Mouse (Mus musculus): ENCODE results near the gene Efna3. TPM values are rescaled to one million over a fixed set of nuclear protein-coding genes. Genes with fewer than 3 reads are reported as not detected.

Gene Efna3
- total RNA-seq, 2 experiments from 2014 or later: not detected

GRCm38 (mm10) chr3:89318971-89319590, 3.7 kb downstream of the Efna3 start:
- ATAC-seq (replicated peaks; ENCODE audit: poor library complexity, severe bottlenecking): no peak

- no peak for ATAC-seq (replicated peaks; ENCODE audit: poor library complexity, severe bottlenecking)
Measured at GRCm38 (mm10) chr3:89318316-89318715, 4.4 kb downstream of the Efna3 start.

- no peak for ATAC-seq (replicated peaks; ENCODE audit: poor library complexity, severe bottlenecking)
Measured at GRCm38 (mm10) chr3:89317246-89317645, 5.5 kb downstream of the Efna3 start.

DNA sequence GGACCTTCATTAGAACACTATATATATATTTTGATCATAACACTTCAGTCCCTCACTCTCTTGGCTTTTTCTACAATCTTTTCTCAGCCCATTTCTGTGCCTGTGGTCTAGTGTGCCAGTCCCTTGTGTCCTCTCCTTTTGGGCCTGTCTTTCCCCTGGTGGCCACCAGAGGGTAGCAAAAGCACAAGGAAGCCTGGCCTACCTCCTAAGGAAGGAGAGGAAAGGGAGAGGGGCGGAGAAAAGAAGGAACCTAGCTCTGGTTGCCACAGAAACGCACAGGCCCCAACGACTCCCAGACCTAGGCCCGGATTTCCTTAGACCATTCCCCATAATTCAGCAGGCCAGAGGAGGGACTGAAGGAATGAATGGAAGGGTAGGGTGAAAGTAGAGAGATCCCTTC, 5.9 kb downstream of the Efna3 start:
- ATAC-seq (replicated peaks; ENCODE audit: poor library complexity, severe bottlenecking): peak; percentile 71

DNA sequence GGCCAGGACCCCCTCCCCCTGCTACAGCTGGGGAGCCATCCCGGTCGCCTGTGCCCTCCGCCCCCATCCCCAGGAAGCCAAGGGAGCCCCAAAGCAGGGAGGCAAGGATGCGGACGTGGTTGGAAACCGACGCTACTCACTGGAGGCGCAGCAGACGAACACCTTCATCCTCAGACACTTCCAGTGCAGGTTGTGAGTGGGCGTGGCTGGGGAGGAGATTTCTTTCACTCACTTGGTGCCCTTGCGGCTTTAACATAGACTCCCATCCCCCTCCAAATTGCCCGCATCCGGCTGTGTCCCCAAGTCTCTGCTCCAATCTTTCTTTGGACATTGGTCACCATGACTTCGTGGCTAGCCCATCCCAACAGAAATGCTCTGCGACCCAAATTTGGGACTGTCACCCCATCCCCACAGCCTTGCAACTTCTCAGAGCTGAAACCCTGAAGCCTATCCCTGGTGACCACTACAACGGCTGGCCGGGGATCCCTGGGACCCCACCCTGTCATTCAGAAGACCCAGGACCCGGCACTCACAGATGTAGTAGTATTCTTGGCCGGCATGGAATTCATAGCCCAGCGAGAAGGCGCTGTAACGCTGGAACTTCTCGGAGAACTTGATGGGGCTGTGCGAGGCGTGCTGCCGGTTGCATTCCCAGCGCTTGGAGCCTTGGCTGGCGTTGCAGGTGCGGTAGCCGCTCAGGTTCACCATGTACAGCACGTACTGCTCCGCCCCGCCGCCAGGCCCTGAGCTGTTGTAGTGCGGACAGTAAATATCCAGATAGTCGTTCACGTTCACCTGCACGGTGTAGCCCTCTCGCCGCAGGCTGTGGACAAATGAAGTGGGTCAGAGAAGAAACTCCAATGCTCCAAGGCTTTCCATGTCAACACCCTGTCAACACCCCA, 6.6 kb downstream of the Efna3 start:
- ATAC-seq (replicated peaks; ENCODE audit: poor library complexity, severe bottlenecking): no peak

- peak; percentile 42; the same call in 1 of the 2 replicates for ATAC-seq (replicated peaks; ENCODE audit: poor library complexity, severe bottlenecking)
Measured at GRCm38 (mm10) chr3:89315195-89315929, 7.4 kb downstream of the Efna3 start.

GRCm38 (mm10) chr3:89314791-89315190, 8.0 kb downstream of the Efna3 start:
- ATAC-seq (replicated peaks; ENCODE audit: poor library complexity, severe bottlenecking): no peak

GRCm38 (mm10) chr3:89314340-89314739, 8.4 kb downstream of the Efna3 start:
- ATAC-seq (replicated peaks; ENCODE audit: poor library complexity, severe bottlenecking): no peak

DNA sequence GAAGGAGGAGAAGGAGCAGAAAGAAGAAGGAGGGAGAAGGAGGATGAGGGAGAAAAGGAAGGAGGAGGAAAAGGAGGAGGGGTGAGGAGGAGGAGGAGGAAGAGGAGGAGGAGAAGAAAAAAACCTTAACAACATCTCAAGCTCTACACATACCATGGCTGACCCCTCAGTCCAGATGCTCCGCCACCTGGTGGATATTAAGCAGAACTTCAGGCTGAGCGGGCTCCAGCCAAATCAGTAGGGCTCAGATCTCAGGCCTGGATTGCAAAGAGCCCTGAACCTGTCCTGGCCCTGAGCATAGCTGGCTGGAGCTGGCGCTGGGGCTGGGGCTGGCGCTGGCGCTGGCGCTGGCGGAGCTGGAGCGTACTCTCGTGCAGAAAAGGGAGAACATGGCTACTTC, 14.7 kb downstream of the Efna3 start:
- ATAC-seq (replicated peaks; ENCODE audit: poor library complexity, severe bottlenecking): peak; percentile 87

DNA sequence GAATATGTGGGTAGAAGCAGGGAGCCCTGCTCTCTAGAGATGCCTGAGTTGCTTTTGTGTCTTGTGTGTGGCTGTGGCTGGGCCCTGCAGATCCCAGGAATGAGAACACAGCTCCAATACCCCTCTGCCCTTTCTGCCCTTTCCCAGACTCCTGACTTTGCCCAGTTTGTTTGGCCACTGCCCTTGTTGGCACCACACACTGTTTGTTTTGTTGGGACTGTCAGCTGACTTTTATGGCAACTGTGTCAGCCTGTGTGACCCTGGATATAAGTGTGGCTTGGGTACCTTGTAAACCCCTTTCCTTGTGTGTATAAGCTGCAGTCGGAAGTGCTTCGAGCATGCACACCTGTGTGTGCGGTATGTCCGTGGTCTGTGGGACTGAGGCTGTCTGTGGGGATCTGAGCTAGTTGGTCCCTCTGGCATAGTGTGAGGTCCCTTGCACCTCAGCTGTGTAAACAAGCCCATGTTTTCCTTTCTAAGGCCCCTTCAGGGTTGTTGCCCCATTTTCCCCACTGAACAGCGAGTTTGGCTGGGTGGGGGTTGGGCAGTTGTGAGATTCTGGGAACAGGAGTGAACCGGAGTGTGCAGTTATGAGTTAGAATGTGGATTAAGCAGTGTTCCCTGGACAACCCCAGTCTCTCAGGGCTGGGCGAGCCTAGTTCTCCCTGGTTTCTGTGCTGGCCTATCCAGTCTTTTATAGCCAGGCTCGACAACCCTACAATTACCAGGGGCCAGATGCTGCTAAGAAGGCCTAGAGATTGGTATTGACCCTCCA, 17.0 kb downstream of the Efna3 start:
- ATAC-seq (replicated peaks; ENCODE audit: poor library complexity, severe bottlenecking): no peak

DNA sequence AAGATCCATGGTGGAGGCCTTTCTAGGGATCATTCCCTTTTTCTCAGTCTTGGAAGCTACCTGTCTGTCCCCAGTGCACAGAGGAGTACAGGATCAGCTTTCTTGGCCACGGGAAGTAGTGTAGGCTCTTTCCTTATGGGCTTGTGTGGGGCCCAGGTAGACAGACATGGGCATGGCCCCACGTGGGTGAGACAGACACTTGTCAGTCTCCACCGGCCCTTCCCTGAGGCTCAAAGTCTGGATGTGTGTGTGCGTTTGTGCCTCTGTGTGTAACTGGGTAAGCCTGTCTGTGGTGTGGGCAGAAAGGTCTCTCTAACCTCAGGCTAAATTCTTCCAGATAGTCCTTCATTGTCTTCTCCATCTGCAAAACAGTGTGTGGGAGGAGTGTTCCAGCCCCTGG, 17.7 kb downstream of the Efna3 start:
- ATAC-seq (replicated peaks; ENCODE audit: poor library complexity, severe bottlenecking): no peak

- no peak for ATAC-seq (replicated peaks; ENCODE audit: poor library complexity, severe bottlenecking)
Measured at GRCm38 (mm10) chr3:89304440-89304839, 18.3 kb downstream of the Efna3 start.

DNA sequence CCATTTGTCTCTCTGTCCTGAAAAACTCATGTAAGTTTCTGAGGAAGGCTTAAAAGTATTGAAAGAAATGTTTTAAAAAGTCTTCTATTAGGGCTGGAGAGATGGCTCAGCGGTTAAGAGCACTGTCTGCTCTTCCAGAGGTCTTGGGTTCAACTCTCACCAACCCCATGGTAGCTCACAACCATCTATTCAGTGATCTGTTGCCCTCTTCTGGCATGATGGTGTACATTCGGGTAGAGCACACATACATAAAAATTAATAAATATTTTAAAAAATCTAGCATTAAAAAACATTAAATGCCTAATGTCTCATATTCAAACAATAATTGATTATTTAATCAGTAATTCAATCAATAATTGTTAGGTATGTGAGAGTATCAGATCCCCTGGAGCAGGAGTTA, 22.3 kb downstream of the Efna3 start:
- ATAC-seq (replicated peaks; ENCODE audit: poor library complexity, severe bottlenecking): no peak

- no peak for ATAC-seq (replicated peaks; ENCODE audit: poor library complexity, severe bottlenecking)
Measured at GRCm38 (mm10) chr3:89300071-89300470, 22.7 kb downstream of the Efna3 start.

- peak; percentile 44 for ATAC-seq (replicated peaks; ENCODE audit: poor library complexity, severe bottlenecking)
Measured at GRCm38 (mm10) chr3:89299499-89299898, 23.3 kb downstream of the Efna3 start.

DNA sequence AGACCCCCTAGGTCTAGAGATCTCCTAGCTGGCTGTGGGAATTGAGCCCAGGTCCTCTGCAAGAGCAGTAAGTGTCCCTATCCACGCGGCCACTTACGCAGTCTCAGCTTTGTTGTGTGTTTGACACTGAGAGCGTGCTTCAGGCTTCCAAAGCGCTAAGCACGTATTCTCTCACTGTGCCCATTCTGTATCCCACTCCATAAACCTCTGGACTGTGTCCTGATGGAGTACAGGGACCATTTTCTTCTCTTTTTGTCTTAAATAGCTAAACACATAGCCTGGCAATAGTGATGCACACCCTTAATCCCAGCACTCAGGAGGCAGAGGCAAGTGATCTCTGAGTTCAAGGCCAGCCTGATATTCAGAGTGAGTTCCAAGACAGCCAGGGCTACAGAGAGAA, 23.9 kb downstream of the Efna3 start:
- no peak for ATAC-seq (replicated peaks; ENCODE audit: poor library complexity, severe bottlenecking)

- no peak for ATAC-seq (replicated peaks; ENCODE audit: poor library complexity, severe bottlenecking)
Measured at GRCm38 (mm10) chr3:89296761-89297396, 25.9 kb downstream of the Efna3 start.

GRCm38 (mm10) chr3:89295685-89296230, 27.0 kb downstream of the Efna3 start:
- no peak for ATAC-seq (replicated peaks; ENCODE audit: poor library complexity, severe bottlenecking)

- no peak for ATAC-seq (replicated peaks; ENCODE audit: poor library complexity, severe bottlenecking)
Measured at GRCm38 (mm10) chr3:89294195-89294594, 28.6 kb downstream of the Efna3 start.
